Mouse (Mus musculus): ENCODE results near the gene Agbl3.
A peak's percentile ranks its signal among the peaks of the same experiment; 100 is the strongest.

Agbl3 gene

DNA sequence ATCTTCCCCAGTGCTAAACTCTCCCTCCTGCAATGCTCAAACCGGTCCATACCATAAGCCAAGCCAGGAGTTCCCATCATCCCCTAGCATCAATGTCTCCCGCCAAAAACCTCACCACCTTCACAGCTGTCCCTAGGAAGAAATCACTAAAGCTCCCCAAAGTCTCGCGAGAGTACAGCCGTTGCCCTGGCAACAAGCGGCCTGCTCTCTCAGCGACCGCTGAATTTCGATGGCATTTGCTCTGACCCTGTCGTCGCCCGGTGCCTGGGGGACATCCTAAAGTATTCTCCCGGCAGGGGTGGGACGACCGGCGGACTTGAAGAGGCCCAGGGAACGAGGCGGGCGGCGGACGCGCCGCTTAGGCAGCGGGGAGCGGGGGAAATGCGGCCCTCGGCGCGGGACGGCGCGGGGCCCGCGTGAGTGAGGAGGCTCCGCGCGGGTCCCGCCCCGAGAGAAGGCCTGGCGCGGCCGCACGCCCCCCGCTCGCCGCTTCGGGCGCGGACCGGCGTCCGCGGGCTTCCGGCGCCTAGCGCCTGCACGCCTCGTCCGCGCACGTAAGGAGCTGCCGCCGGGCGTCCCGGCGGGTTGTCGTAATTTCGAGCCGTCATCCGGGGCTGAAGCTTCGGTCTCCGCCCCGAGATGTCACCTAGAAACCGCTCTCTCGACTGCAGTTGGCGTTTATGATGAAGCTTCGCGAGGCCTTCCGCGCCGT, at the start of gene Agbl3:
Agbl3 (plus strand) TSS at position 202 of the 712 bp plus-strand sequence.
- DNase-seq (ENCODE audit: low spot score): peak; percentile 91

DNA sequence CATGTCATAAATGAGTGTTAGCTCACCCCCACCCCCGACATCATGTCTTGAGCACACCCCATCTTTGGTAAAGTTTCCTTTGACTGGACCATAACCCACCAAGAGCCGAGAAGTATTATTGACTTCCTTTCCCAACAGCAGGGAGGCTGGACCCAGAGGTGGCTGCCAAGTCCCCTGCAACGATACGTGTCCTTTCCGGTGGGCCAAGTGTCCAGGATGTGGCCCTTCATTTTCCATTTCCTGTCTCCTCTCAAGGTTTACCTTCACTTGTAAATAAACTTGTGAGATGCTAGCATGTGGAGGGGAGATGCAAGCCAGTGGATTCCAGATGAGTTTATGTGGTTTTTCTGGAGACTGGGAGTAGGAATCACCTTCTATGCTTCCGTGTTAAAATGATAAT, 49.2 kb upstream of the Agbl3 start:
- DNase-seq (ENCODE audit: low spot score): no peak

DNA sequence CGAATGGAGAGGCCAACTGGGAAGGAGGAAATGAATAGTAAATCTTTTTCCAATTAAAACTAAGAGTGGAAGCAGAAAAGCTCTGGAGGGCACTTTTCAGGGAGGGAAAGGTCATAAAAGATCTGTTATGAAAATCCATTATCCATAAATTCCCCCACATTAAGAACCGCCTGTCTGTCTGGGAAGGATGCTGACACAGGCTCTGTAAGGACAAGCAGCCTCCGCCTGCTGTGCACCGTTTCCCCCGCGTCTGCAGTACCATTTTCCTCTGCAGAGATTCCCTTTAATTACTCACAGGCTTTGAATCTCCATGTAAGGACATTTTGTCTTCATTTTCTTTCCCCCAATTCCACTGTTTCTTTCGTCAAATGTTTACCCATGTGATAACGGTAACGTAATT, 48.7 kb upstream of the Agbl3 start:
- no peak for DNase-seq (ENCODE audit: low spot score)

DNA sequence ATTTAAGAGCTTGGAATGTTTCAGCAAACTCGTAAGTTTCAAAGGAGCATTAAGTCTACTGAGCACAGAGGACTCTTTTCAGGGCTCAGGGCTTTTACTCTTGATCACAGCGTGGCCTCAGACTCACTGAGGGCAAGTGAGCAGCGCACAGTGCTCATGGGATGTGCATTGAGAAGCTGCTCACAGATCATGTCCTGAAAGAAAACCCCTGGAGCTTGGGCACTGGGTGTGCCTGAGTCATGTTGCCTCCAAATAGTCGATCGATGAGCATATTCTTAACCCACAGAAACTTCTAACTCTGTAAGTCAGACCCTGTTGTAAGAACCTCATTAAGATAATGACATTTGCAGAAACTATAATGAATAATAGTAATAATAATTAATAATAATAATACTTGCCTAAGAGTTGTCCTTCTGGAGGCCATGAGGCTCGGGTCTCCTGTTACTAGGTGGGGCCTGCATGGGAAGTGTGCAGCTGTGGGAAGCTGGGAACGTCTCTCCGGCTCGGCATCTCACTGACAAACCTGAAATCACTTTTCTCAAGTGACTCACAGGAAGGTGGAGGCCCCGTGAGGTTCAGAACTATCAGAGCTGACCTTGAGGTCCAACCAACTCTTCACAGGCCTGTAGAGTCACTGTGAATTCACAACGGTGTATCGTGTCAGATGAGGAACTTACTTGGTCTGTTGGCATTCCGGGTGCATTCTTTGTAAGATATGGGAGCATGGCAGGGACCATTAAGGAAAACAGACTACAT, 45.1 kb upstream of the Agbl3 start:
- DNase-seq (ENCODE audit: low spot score): no peak

DNA sequence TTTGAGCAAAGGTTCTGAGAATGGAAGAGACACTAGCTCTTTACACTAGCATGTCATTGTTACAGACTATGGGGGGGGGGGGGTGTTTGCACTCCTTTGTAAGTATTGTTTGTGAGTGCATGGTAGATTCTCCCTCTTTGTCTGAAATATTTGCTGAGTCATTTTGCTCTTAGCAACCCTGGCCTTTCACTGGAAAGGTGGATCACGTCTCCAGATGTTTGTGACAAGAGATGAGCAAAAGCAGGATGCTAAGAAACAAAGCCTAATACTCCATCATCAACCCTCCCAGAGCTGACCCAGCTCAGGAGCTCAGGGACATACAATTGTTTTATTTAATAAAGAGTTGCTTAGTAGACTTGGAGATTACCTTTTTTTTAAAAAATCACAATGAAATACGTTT, 43.3 kb upstream of the Agbl3 start:
- DNase-seq (ENCODE audit: low spot score): no peak

DNA sequence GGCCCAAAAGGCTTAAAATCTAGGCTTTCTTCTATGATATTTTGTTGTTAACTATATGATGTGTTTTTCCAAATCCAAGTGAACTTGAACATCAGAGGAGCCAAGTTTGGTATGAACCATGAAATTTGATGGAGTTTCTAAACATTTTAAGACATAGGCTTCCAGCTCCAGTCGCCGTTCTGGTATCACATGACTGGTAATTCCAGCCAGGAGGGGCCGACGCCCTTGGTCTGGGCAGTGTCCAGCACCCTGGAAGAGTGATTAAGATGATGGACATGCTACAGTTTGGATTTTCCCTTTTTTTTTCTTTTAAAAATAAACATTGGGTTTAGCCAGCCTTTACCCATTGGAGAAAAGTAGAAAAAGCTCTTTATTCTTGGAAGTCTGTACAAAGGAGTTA, 36.3 kb upstream of the Agbl3 start:
- no peak for DNase-seq (ENCODE audit: low spot score)

DNA sequence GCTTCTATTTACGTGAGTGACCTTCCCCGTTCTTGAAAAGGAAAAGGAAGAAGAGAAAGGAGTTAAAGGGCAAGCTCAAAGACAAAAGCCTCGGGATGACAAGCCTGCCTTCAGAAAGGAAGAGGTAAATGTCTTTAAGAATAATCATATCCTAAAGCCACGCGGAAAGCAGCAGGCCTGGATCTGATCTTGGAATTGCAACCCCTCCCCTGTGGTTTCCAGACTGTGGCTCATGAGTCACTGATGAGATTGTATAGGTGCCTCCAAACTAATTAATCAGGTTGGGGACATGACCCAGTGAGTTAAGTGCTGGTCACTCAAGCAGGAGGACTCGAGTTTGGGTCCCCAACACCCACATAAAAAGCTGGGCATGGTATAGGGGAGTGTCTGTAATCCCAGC, 32.4 kb upstream of the Agbl3 start:
- DNase-seq (ENCODE audit: low spot score): no peak

DNA sequence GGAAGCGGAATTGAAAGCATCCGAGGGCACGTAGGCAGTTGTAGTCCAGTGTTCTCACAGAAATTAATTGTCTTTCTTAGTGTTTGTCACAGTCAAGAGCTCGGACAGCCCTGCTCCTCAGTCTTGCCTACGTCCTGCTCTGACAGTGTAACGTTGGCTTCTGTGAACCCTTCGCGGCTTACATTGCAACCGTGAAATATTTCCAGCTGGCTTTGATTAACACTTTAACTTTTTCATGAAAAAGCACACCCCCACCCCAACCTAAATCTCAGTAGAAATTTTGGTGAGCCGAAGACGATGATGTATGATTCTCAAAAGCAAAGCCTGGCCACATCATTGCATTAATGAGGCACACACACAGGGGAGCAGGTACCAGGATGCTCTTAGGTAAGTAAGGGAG, 31.7 kb upstream of the Agbl3 start:
- DNase-seq (ENCODE audit: low spot score): no peak

DNA sequence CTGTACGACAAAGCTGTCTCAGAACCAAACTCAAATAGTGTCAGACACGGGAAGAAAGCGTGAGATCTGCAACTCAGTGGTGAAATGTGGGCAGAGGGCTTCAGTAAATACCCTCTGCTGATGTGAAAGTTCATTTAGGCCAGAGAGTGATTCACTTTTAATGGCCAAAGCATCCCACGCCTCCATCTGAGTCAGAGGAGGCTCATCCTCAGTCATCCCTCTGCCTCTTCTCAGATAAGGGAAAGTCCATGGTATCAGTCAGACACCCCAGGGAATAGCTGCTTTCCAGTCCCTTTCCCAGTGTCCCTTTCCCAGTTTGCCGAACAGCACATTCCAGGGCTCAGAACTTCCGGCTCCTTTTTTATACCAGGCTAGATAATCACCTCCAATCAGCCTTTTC, 30.7 kb upstream of the Agbl3 start:
- no peak for DNase-seq (ENCODE audit: low spot score)

DNA sequence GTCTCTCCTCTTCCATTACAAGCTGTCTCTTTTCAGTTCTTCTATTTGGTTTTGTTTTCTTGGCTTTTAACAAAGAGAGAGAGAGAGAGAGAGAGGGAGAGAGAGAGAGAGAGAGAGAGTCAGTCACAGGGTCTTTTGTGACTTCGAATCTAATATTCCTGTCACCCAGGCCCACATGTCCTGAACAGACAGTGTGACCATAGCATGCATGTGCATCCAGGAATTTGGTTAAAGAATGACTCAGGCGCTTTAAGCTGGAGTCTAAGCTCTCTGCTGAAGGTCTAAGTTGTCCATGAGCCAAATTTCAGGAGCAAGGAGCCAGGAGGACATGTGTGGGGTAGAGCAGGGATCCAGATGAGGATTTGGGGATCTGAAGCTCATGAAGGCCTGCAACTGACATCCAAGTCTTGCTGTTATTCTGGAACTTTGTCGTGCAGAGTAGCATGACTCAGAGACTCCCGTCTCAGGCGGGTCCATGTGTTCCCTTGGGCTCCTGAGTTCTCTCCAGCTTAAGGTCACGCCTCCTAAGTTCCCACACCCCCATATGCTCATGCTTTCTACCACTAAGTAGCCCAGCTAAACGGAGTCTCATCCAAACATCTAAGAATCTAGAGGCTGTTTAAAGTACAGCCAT, 29.6 kb upstream of the Agbl3 start:
- DNase-seq (ENCODE audit: low spot score): no peak

DNA sequence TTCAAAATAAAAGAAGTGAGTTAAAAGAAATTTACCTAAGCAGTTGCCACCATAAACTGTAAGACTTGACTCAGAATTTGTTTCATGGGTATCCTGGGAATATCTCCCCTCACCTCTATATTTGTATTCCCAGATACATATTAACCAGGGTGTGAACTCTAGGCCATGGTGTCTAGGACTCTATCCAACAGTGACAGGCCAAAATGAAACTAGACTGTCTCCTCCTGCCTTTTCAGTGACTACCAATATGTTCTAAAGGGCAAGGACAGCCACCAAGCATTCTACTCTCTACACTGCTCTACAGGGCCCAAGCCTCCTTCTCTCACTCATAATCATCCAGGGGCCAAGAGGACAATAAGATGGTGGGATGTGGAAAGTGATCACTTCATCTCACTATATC, 28.6 kb upstream of the Agbl3 start:
- no peak for DNase-seq (ENCODE audit: low spot score)

DNA sequence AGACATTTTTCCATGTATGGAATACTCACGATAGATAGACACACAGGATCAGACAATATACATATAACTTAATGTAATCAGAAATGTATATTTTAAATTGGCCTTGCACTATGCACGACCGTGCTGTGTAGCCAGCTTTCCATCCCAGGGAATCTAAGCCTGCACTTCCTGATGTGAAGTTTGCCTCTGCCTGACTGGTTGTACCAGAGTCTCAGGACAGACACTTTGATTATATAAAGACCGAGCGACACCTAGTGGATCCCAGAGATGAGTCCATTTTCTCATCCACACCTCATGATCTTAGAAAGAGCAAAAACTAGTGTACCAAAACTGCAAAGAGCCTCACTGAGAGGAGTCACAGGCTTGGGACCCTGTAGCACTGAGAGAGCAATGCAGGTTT, 25.8 kb upstream of the Agbl3 start:
- DNase-seq (ENCODE audit: low spot score): no peak

DNA sequence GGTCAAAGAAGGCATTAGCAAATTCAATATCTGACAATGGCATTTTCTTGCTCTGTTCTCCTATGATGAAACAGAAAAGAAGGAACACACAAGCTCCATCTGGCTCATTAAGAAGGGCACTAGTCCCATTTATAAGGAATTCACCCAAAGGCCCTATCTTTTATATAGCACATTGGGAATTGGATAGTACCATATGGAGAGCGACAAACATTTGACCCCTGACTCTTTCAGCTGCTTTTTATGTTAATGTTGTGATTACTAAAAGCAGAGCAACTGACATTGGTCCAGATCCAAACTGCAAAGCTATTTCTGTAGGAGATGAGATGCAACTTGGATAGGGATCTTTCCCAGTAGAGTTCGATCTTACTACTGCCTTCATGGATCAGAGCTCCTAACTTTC, 21.9 kb upstream of the Agbl3 start:
- DNase-seq (ENCODE audit: low spot score): no peak

DNA sequence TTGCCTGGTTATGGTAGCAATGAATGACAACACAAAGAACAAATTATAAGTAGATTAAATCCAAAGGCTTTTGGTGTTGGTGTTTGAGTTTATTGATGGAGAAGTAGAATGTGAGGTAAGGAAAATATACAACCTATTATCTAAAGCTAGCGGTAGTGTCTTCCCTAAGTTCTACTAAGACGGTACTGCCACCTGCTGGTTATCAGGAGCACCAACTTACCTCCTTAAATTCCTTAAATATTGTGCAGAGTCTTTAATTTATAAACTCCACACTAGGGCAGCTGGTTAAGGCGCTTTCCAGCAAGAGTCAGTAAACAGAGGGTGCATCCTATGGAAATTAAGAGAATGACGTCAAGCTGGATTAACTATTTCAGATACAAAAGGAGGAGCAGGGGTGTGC, 20.2 kb upstream of the Agbl3 start:
- DNase-seq (ENCODE audit: low spot score): peak; percentile 11

DNA sequence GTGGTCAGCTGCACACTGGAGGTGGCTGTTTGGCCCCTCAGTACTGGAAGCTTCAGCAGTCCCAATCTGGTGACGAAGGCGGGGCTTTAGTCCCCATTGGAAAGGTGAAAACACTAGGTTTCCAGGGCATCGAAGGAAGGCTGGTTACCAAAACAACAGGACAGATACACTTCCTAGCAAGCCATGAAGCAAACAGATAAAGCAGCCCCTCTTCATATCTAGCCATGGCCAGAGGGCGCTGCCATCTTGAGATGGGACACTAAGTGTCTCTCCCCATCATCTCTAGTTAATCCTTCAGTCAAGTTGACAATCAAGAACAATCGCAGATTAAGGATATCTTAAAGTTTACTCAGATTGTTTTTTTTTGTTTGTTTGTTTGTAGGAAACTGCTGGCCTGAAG, 14.5 kb upstream of the Agbl3 start:
- no peak for DNase-seq (ENCODE audit: low spot score)

DNA sequence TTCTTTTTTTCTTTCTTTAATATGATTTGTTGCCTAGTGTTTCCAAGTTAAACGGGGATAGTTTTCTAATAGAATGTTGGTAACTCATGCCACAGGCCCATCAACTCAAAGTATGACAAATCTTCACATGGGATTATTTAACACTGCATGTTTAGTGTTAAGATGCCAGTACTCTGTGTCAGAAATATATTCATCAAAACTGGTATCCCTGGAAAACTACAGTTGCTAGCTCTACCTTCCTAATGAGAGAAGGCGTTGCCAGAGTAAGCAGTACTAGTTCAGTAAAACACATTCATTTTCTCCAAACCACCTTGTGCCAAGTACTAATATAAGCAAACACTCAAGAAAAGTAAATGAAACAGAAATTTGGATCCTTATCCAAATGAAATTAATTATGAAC, 10.2 kb upstream of the Agbl3 start:
- no peak for DNase-seq (ENCODE audit: low spot score)

DNA sequence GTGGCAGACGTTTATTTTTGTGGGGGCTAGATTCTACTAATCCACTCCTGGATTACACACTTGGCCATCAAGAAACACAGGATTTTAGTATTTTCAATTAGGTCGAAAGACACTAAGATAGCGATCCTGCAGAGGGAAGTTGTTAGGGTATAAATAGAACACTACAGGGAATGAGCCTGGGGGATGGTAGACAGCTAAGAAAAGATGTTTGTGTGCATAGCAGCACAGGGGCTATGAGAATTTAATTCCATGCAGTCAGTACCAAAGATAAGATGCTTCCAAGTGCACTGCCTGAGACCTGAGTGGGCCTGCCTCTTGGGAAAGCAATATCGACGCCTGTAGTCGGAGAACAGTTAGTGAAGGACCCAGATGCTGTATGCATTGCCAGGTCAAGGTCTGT, 9.7 kb upstream of the Agbl3 start:
- no peak for DNase-seq (ENCODE audit: low spot score)

DNA sequence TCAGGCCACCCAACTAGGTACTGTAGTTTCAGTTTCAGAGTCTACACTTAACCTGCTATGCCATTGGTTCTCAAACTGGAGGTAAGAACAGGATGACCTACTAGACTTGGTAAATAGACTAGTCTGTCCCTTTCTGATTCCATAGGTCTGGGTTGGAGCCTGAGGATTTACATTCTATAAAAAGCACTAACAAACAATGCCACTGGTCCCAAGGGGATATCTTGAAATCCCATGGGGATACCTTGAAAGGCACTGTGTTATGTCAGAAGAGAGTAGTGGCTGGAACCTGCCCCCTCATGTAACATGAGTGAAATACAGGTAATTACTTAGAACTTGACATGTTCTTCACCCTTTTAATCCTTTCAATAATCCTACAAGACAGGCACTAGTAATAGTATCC, 3.8 kb upstream of the Agbl3 start:
- no peak for DNase-seq (ENCODE audit: low spot score)

DNA sequence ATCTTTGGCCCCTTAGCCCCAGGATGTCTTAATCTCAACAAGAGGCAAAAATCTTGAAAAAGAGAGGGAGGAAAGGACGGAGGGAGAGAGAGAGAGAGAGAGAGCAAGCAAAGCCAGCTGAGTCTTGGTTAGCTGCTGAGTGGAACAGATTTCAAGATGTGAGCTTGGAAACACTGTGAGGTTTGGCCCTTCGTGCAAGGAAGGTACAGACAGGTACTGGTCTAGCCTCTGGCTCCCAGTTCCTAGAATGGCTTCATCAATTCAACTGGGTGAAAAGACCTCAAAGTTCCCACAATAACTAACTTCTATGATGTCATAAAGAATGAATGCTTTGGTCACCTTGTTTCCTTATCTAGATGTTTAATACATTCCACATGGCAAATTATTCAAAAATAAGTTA, 3.1 kb upstream of the Agbl3 start:
- DNase-seq (ENCODE audit: low spot score): no peak

DNA sequence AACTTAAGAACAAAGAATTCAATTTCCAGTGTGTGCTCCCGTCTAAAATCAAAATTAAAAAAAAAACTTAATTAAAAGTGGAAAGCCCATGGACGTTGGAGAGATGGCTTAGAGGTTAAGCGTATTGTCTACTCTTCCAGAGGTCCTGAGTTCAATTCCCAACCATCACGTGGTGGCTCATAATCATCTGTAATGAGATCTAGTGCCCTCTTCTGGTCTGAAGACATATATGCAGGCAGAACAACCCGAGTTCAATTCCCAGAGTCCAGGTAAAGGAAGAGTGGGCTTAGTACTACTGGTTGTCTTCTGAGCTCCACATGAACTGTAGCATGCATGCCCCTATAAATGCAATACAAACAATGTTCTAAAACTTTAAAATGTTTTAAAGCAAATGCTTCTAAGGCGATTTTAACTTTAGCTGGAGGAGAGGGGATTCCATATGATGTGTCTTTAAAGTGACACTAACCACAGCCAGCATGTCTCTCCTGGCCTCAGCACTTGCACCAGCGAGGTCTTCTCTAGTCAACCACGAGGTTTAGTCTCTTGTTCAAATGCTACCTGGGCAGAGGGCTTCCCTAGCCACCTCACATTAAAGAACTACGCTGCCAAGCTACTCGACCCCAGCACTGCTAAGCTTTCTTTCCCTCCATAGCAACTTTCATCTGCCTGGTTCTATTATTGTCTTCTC, 2.1 kb upstream of the Agbl3 start:
- DNase-seq (ENCODE audit: low spot score): peak; percentile 8

DNA sequence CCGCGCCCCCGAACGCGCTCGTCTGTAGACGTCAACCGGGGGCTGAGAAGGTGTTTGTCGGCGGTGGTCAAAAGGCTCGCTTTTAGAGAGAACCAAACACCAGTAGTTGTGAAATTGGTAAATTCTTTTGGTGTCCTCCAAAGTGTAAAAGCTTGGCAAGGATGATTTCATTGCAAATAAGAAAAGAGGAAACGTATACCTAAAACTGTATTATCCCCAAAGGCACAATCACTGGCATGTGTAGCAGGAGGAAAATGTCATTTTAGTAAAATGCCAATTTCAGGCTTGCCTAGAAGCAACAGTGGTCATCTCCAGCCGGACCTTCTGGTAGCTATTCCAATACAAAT, 684 bp downstream of the Agbl3 start:
- no peak for DNase-seq (ENCODE audit: low spot score)

DNA sequence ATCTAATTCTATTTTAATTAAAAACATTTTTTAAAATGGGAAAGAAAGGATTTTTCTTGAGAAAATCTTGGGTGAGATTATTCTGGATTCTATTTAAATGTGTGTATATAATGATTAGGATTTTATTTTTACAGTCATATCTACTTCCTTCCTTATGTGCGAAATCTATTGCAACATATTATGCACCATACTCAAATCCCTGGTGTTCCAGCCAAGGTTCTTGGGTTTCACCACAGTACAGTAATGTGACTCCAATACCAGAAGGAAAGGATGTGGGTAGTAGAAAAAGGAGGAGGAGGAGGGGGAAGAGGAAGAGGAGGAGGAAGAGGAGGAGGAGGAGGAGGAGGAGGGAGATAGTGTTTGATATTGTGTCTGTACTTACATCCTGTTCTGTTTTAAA, 2.3 kb downstream of the Agbl3 start:
- DNase-seq (ENCODE audit: low spot score): no peak

DNA sequence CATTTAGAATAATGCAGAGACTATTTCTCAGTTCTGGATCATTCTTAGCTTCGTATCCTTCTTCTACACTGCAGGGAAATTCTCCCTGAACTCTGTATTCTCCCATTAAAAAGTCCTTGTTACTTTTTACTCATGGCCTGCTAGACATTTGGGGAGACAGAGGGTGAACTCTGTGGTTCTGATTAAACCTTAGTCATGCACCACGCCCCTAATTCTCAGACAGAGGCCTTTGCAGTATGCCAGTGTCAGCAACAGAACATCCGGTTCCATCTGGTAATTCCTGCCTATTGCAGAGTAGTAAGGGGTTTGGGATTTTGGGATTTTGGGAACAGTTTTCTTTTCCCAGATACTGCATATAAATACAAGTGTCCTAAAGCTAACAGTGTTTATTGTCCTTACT, 16.6 kb downstream of the Agbl3 start:
- no peak for DNase-seq (ENCODE audit: low spot score)

Measured in T-cell, adult 2 months (primary cell).